Mouse (Mus musculus): Measurements from ENCODE around the gene Tsfm.
"Not testable (repeated sequence)": the region's sequence is repeated elsewhere in the genome, so short reads cannot be mapped to it uniquely, and the experiment has no call there.

Tsfm gene

GRCm38 (mm10) chr10:127063913-127064870 is 33.6 kb upstream of the Tsfm start:
- DNase-seq (ENCODE audit: low spot score in 2 of 2), result no peak

DNA sequence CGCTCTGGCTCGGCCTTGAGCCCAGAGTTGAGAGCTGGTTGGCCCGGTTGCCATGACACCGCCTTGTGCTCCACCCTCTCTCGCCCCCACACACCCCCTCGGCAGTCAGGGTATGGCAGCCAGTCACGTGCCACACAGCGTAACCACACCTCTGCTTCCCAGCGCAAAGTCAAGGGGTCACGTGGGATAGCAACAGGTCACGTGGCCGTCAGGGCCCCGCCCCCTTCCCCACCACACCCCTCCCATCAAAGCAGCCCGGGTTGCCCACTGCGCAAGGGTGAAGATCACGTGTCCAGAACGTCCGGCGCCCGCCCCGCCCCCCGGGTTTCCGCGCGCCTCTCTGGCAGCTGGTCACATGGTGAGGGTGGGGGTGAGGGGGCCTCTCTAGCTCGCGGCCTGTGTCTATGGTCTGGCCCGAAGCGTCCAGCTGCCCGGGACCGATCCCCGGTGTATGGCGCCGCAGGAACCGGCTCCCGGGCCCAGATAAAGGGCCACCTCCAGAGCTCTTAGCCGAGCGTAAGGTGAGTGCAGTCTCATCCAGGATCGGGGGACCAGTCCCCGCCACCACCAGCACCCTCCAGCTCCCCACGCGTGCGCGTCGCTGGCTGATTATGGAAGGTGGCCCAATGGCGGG is 32.7 kb upstream of the Tsfm start, which contains the start of gene Cdk4:
Gene Cdk4 (plus strand): TSS at position 296 of the 634 bp plus-strand sequence.
- peak; percentile 97 to 98 for DNase-seq (ENCODE audit: low spot score in 2 of 2)

DNA sequence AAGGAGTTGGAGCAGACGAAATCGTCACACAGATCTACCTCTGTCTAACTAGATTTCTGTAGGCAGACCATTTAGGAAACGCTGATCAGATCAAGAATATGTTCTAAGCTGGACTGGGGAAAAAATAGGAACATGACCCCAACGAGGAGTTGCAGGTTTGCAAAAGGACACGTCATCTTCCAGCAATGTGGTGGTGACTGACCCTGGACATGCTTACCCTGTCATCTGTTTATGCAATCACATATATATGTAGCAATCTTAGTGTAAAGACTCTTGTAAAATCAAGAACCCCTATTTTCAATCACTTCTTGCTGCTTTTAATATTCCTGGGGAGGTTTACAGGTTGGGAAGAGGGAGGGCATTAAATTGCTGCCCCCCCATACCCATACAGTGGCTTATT is 31.9 kb upstream of the Tsfm start:
- DNase-seq (ENCODE audit: low spot score in 2 of 2), result no peak

DNA sequence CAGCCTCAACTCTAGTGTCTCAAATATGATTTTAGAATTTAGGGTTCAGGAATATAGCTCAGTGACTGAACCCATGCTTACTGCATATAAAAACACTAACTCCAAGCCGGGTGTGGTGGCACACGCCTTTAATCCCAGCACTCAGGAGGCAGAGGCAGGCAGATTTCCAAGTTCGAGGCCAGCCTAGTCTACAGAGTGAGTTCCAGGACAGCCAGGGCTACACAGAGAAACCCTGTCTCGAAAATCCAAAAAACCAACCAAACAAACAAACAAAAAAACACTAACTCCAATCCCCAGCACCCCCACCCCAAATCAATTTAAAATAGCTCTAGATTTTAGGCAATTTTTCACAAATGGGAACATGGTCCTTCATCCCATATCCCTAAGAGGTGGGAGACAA is 31.5 kb upstream of the Tsfm start:
- DNase-seq (ENCODE audit: low spot score in 2 of 2), result not testable (repeated sequence)

DNA sequence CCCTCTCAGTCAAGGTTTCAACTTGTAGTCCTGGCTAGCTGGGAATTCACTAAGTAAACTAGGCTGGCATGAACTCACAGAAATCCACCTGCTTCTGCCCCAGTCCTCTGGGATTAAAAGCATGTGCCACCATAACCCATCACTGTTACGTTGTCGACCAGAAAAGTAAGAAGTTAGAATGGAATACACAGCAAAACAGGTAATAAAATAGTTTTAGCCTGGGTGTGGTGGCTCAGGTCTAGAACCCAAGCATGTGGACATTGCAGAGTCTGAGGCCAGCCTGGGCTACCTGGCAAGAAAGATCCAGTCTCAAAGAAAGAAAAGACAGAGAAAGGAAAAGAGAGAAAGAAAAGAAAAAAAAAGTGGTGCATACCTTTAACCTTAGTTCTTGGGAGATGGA is 30.9 kb upstream of the Tsfm start:
- no peak for DNase-seq (ENCODE audit: low spot score in 2 of 2)

GRCm38 (mm10) chr10:127061085-127061484 is 30.4 kb upstream of the Tsfm start:
- no peak for DNase-seq (ENCODE audit: low spot score in 2 of 2)

- peak in 1 of 2 experiments; percentile 56 for DNase-seq (ENCODE audit: low spot score in 2 of 2)
These were observed 29.6 kb upstream of the Tsfm start, which contains the start of gene March9 for GRCm38 (mm10) chr10:127059968-127060916. March9 (minus strand) TSS chr10:127060184.

DNA sequence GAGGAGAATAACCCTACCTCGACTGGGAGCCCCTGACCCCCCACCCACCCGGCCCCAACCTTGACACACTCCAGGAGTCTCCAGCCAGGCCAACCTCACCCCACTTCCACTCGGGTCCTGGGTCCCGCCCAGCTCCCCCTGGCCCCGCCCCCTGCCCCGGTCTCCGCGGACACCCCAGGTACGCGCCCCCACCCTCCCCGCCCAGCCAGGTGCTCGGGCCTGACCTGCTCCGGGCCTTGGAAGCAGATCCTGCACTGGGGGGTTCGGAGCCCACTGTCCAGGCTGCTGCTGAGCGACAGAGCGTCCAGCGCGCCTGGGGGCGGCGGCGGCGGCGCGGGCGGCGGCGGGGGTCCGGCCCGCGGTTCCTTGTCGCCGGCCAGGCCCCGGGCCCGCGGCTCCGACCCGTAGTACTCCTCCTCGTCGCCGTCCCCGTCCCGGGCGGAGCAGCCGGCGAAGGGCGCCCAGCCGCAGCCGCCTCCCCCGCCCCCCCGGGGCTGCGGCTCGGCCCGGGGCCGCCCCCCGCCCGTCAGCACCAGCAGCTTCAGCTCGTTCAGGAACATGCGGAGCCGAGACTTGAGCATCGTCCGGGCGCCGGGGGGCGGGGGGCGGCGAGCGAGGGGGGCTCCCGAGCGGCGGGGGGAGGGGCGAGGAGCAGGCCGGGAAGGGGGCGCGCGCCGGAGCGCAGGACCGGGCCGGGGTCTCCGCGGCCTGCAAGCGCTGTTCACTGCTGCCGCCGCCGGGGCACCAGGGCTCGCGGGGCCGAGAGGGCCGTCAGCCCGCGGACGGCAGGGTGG is 28.7 kb upstream of the Tsfm start:
- DNase-seq (ENCODE audit: low spot score in 2 of 2), result no peak

- DNase-seq (ENCODE audit: low spot score in 2 of 2), result no peak
These were observed 28.1 kb upstream of the Tsfm start for GRCm38 (mm10) chr10:127058708-127059107.

DNA sequence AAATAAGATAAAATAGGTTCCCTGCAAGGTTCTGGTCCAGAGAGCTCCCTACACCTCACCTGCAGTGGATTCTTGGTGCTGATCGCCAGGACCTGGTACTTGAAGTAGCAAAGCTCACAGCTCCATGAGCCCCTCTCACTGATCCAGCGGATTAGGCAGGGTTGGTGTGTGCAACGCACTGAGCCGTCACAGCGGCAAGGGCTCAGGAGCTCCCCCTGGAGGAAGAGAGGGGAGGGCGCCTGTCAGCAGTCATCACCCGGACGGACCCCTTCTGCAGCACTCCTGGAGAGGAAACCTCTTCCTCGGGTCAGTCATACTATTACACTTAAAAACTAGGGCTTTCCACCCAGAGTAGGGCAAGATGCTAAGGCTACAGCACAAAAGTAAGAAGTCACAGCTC is 27.5 kb upstream of the Tsfm start:
- peak in 1 of 2 experiments; percentile 74 for DNase-seq (ENCODE audit: low spot score in 2 of 2)

DNA sequence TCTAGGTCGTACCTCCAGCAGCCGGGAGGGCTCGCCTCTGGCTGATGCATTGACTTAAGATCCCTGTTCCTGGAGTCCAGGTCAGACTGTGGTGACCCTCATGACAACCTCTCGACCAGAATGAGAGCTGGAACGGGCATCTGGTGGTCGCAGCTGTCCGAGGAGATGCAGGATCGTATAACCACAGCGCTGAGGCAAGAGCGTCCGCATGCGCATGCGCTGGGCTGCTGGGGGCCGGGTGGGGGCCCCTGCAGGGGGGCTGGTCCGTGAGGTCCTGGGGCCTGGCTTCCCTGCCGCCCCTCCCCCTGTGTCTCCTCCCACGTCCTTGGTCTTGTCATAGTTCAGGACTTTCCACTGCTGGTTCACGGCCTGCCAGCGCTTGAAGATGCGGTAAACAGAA is 25.9 kb upstream of the Tsfm start:
- DNase-seq (ENCODE audit: low spot score in 2 of 2), result no peak

DNA sequence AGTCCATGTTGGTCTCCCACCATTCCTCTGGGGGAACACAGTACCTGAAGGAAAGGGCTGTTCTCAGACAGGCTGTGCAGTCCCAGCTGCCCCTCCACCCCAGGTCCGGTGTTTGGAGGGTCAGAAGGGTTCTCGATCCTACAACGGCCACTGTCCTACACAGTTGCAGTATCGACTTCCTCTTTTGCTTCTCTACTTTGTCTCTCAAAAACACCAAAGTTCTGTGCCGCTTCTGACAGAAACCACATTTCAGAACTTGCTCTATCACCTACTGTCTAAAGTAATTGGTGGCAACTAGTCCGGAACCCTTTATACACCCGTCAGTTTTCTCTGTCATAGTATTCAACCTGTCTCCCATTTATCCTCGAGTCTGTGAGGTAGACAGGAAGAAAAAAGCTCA is 24.8 kb upstream of the Tsfm start:
- no peak for DNase-seq (ENCODE audit: low spot score in 2 of 2)

- DNase-seq (ENCODE audit: low spot score in 2 of 2), result no peak
These were observed 24.0 kb upstream of the Tsfm start for GRCm38 (mm10) chr10:127054646-127055045.

GRCm38 (mm10) chr10:127050119-127050474 is 19.5 kb upstream of the Tsfm start:
- no peak for DNase-seq (ENCODE audit: low spot score in 2 of 2)

GRCm38 (mm10) chr10:127049395-127050118 is 18.9 kb upstream of the Tsfm start:
- no peak for DNase-seq (ENCODE audit: low spot score in 2 of 2)

DNA sequence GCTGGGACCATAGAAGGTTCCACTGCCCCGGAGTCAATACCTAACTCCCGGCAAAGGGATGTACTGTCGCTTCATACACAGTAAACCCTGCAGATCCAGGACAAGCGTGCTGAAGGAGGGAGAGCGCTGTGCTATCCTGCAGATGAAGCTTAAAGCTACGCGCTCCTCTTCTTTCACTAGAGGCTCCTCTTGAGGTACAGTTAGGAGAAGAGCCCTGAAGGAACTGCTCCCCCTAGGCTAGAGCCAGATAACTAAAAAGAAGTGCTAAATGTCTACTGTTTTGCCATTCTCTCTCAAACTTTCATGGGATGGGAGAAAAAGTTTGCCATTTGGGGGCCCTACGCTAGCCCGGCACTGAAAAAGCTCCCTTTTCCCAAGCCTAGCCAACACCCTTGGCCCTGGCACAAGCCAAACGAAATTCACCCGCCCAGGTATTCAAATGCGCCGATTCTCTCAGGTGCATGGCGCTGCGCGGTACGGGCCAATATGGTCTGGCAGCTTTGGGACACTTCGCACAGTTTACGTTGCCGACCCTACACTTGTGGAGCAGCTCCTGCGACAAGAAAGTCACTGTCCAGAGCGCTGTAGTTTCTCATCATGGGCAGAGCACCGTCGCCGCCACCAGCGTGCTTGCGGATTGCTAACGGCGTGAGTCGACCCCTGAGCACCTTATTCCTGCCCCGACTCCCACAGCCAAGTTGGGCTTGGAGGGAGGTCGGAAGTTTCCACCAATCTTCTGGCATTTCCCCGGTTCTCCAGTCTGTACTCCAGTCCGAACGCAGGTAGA is 18.2 kb upstream of the Tsfm start:
- no peak for DNase-seq (ENCODE audit: low spot score in 2 of 2)

DNA sequence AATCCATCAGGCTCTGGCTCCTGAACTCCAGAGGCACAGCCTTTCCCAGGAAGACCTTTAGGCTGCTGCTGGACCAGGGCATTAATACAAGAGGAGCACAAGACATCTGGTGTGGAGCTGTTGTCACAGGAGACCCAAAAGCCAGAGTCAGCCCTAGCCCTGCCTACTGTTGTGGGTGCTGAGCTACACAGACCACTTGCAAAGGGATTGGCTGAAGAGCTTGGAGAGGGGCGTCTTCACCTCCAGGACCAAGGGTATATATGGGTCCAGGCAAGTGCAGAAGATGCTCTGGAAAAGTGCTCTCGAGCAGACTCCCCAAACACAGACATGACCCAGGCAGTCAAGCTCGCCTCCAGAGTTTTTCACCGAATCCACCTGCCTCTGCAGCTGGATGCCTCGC is 17.3 kb upstream of the Tsfm start, which contains the start of gene Cyp27b1:
Gene Cyp27b1 (plus strand): TSS at position 297 of the 400 bp plus-strand sequence.
- DNase-seq (ENCODE audit: low spot score in 2 of 2), result no peak

GRCm38 (mm10) chr10:127043187-127043586 is 12.5 kb upstream of the Tsfm start:
- DNase-seq (ENCODE audit: low spot score in 2 of 2), result no peak

DNA sequence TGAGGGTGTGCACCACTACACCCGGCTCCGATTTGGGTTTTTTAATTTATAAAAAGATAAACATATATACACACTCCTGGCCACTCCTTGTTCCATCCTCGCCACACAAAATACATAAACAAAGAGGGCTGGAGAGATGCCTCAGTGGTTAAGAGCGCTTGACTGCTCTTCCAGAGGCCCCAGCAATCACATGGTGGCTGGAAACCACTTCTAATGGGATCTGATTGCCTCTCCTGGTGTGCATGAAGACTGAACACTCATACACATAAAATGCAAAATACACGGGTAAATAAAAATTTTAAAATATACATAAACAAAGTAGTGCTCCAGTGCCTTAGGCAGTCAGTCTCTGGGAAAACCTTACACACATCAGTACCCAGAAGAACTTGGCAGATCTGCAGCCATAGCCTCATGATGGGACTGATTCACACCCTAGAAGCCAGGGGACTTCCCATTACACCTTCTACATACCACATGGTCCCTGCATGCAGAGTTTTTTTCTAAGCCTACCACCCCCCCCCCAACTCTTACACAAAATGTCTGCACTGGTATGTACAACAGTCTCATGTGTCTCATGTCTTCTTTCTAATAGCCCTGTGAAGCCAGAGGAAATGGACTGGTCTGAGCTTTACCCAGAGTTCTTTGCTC is 12.0 kb upstream of the Tsfm start:
- no peak for DNase-seq (ENCODE audit: low spot score in 2 of 2)

Data from frontal cortex, postnatal 25 days (tissue).